Mouse (Mus musculus): ENCODE measurements at regions not wholly inside any gene's neighbourhood (a gene's known extent, or its start where the extent isn't known, plus 50 kb on each side); places are given as distances from the start of the nearest gene placed in this dataset.

DNA sequence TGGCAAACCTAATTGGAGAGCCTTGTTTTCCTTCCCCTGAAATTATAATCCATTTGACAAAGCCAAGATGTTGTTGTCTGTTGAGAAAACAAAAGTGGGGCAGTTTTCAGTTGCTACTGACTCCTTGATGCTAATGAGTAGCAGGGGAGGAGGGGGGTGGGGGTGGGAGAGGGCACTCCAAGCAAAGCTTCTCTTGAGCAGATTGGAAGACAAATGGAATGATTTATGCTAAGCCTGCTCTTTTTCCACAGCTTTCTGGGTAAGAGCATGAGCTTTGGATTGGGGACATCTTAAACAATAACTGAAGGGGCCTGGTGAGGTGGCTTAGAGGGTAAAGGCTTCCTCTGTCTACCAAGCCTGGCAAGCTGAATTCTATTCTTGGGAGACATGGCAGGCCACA lies 347.6 kb downstream of the Adam3 start:
- no peak for TF ChIP-seq CTCF (IDR thresholded peaks at IDR 0.05)
- TF ChIP-seq EP300 (IDR thresholded peaks at IDR 0.05), result no peak
